Mouse (Mus musculus): ENCODE results near the gene Iqcf3. TPM values are rescaled to one million over a fixed set of nuclear protein-coding genes. Genes with fewer than 3 reads are reported as not detected.
"Not testable (repeated sequence)": the region's sequence is repeated elsewhere in the genome, so short reads cannot be mapped to it uniquely, and the experiment has no call there.

Iqcf3 gene
- polyA plus RNA-seq, 1 experiment from 2014 or later = not detected

DNA sequence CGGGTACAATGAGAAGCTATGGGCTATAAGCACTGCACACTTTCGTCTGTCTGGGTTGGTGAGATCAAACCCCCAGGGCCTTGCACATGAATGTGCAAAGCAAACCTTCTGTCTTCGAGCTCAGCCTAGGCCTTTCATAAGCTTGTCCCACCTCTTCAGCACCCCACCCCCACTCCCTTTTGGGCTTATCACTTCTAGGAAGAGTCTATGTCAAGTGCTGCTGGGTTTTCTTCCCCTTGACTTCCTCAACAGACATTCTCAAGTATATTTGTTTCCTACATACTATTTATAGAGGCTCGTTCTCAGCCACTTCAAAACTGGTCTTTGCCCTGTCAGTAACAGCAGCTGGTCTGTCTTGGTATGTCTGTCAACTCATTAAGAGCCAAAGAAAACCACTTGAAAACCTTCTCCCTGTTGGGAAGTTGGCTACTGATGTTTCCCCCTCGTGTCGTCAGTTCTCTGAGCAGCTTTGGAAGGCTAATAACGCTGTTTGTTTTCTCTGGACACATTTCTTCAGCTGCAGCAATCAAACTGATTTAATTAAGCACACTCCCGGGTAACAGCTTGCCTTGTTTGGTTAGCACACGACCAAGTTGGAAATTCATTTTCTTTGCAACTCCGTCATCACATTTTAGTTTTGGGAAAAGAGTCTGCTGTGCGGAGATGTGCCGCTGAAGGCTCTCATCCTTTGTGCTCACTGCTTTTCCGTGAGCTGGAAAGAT lies 48.5 kb downstream of the Iqcf3 start:
- no peak for DNase-seq (ENCODE audit: low spot score)

DNA sequence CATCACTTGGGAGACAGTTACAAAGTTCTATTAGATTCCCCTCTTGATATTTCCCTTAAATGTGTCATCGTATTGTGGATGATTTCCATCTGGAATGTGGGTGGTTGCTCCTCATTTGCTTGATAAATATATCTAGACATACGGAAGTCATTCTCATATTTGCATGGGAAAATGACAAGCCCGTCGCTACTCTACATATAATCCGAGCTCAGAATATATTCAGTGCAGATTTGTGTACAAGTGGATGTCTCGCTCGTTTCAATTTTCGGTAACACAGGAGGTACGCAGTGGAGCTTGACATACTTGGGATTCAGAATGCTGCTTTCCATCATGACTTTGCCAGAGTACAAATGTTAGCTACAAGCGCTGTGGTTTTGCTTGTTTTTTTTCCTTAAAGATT lies 52.1 kb downstream of the Iqcf3 start:
- DNase-seq (ENCODE audit: low spot score) = no peak

DNA sequence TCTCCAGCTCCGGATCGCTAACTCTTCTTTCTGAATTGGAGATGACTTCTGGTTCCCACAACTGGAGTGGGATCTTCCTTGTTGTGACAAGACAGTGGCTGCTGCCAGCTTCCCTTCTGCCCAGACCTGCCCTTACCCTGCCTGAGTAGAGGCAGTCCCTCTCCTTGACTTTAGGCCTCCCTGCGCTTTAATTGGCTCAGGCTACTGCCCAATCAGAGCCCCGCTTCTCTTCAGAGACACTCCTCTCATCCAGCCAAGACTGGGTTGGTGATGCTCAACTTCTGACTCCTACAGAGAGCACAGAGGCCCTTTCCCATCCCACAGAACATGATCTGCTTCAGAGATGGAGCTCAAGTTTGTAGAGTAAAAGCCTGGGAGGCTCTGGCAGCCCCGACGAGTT lies 57.2 kb downstream of the Iqcf3 start:
- no peak for DNase-seq (ENCODE audit: low spot score)

DNA sequence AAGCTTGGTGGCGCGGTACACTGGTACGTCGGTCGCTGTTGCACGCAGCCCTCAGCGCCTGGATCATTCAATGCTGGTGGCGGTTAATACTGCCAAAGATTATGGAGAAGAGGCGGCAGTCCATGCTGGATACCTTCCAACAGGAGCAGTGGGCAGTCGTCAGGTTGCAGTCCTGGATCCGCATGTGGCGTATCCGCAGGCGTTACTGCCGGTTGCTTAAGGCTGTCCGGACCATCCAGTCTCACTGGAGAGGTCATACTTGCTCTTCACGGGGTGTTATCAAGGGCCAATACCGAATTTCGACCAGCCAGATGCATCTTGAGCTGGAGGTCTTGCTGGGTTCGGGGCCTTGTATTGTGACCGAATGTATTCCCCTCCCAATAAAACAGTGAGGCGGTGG lies 59.6 kb downstream of the Iqcf3 start:
- no peak for DNase-seq (ENCODE audit: low spot score)

DNA sequence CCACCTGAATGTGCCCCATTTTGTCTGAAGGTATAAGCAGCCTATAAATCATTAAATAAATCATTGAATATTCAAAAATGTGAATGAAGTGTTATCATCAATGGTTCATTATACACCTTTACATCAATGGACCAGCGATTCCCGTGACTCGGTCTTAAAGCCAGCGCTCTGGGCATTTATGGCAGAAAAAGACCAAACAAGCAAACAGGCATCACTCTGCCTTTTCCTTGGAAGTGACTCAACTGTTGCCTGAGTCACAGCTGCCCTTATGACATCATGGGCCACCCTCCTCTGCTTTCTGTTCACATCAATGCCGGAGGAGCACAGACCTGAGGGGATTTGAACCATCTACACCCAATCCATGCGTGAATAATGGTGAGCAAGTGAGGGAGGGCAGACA lies 61.8 kb downstream of the Iqcf3 start, which contains the start of gene Iqcf1:
TSS of gene Iqcf1 (plus strand) at position 301 of the 400 bp plus-strand sequence.
- DNase-seq (ENCODE audit: low spot score) = no peak

DNA sequence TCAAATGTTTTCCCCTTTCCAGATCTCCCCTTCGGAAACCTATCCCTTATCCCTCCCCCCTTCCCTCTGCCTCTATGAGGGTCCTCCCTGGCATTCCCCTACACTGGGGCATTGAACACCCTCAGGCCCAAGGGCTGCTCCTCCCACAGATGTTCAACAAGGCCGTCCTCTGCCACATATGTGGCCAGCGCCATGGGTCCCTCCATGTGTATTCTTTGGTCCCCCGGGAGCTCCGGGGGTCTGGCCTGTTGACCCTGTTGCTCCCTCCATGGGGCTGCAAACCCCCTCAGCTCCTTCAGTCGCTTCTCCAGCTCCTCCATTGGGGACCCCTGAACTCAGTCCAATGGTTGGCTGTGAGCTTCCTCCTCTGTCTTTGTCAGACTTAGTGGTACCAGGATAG lies 73.8 kb downstream of the Iqcf3 start:
- not testable (repeated sequence) for DNase-seq (ENCODE audit: low spot score)

DNA sequence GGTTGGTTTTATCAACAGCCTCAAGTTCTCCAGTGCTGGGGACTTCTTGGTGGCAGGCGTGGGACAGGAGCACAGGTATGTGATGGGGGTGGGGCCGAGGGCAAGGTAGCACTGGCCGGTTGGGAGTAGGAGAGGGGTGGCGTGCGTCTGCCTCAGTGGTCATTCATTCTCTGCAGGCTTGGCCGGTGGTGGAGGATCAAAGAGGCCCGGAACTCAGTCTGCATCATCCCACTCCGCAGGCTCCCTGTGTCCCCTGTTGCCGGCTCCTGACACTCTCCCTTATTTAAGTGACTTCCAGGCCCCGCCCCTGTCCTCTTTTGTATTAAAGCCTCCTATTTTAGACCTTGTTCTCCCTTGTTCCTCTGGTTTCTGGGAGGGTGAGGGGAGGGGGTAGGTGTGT lies 76.4 kb downstream of the Iqcf3 start:
- no peak for DNase-seq (ENCODE audit: low spot score)

DNA sequence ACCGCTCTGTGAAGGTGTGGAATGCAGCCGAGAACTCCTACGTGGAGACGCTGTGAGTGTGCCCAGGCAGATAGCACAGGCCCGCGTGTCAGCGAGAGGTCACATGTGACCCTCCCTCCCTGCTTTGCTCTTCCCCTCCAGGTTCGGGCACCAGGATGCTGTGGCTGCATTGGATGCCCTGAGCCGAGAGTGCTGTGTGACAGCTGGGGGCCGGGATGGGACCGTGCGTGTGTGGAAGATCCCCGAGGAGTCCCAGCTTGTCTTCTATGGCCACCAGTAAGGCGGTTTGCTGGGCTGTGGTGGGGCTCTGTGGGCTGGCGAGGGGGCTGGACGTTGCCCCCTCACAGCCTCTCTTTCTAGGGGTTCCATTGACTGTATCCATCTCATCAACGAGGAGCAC lies 77.8 kb downstream of the Iqcf3 start:
- DNase-seq (ENCODE audit: low spot score) = no peak

DNA sequence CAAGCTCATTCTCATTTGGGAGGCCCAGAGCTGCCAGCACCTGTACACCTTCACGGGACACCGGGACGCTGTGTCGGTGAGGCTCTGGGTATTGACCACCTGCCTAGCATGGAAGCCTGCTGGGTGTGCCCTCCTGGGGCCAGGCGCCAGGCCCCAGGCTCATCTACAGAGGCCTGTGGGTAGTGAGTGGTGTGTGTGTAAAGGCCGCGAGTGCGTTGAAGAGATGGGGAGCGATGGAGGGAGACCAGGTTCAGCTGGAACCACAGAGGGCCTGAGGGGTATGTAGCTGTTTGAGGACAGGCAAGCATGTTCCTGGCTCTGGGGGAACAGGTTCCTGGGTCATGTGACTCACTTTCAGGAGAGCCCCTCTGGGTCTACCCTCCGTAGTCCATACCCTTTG lies 78.3 kb downstream of the Iqcf3 start:
- DNase-seq (ENCODE audit: low spot score) = no peak

DNA sequence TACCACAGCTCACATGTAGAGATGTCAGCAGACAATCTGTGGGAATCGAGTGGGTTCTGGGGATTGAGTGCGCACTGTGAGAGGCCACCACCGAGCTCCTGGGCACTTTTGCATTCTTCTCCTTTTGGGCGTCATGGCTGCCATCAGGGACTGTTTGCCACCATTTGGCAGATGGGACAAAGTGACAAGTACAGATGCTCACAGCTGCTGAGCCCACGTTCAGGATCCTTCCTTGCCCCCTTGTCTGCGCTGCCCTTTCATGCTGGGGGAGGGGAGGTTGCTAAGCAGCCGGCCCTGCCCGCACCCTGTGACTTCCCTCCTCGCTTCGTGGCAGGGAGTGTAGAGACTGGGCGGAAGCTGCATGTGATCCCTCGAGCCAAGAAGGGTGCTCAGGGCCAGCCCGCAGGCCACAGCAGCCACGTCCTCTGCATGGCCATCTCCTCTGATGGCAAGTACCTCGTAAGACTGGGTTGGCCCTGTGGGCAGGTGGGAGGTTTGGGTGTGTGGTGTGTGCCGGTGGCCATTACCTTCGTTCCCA lies 78.8 kb downstream of the Iqcf3 start:
- no peak for DNase-seq (ENCODE audit: low spot score)

DNA sequence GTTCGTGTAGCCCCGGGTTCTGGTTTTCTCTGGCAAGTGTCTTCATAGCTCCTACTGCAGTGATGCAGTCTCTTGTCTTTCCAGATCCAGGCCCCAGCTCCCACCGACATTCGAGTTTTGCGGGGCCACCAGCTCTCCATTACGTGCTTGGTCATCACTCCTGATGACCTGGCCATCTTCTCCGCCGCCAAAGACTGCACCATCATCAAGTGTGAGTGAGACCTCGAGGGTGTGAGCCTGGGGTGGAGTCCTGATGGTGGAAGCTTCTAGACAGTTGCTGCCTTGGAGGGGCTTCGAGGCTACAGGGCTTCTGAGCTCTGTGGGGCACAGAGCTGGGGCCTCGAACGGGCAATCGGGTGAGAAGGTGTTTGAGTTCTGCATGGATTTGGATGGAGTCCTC lies 79.8 kb downstream of the Iqcf3 start:
- DNase-seq (ENCODE audit: low spot score) = no peak

DNA sequence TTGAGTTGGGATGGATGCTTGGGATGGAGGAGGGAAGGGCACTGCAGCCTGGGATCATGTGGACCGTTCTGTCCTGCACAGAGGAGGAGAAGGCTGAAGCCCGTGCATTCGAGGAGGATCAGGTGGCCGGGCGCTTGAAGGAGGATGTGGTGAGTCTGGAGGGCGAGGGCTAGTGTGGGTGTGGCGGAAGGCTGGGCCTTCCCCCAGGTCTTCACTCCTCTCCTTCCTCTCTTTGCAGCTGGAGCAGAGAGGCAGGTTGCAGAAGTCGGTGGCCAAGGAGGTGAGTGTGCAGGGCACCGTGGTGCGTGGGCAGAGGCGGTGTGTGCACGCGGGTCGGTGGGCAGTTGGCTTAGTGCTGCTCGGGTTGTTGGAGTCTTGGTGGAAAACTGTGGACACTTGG lies 80.4 kb downstream of the Iqcf3 start:
- no peak for DNase-seq (ENCODE audit: low spot score)

DNA sequence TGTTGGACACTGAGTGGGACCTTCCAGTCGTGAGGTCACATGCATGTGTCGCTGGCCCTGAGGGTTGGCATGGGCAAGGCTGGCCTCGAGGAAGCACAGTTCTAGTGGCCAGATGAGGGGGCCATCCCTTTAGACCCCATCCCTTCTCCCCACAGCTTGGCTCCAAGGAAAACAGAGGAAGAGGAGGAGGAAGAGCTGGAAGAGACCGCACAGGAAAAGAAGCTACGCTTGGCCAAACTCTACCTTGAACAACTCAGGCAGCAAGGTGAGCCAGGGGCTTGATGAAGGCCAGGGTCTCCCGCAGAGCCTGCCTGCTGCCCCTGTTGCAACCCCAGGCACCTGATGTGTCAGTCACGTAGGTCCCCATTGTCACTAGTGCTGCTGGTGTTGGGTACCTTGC lies 80.9 kb downstream of the Iqcf3 start:
- no peak for DNase-seq (ENCODE audit: low spot score)

DNA sequence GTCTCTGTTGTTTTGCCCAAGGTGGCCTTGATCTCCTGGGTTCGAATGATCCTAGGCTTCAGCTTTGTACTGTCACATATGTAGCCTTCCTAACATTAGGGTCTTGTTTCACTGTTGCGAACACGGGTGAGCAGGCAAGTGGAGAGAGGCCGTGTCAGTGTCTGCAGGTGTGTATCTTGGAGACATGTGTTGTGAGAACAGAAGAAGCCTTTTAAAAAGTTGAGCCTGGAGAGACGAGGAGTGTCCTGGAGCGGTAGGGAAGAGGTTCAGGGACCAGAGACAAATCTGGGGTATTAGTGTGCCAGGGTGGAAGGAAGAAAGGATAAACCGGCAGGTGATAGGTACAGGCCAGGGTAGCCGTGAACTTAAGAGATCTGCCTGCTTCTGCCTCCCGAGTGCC lies 83.3 kb downstream of the Iqcf3 start:
- no peak for DNase-seq (ENCODE audit: low spot score)

DNA sequence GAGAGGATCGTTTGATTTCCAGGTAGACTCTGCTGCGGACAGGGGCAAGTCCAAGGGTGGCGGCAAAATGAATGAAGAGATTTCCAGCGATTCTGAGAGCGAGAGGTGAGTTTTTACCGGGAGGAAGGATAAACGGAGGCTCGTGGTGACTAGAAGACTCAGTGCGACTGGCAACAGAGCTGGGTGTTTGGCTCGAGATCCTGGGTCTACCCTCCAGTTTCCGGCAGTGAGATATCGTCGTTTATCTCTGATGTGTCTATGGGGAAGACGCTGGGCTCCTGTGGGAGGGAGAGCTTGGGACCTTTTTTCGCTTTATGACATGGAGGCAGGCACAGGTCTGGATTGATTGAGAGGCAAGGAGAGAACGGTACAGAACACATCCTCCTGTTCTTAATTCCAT lies 83.8 kb downstream of the Iqcf3 start:
- no peak for DNase-seq (ENCODE audit: low spot score)

DNA sequence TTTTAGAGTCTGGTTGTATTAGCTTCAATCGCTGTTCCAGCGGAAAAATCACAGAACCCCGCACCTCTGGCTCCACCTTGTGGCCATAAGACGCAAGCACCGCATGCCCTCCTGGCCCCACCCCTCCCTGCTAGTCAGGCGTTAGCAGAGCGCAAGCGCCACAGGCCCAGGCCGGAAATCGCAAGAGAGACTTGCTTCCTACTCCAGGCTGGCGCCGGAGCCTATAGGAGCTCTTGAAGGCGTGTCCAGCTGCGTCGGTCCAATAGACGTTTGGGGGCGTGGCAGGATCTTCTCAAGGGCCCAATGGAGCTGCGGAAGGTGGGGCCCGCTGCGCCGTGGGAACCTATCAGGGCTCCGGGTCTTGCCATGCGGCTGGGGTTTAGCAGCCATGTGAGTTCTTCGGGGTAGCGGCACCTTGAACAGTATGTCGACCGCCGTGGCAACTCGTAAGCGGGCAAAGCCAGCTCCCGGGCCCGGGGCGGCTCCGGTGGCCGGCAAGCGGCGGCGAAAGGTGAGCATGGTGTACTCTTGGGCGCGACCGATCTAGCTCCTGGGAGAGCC lies 84.4 kb downstream of the Iqcf3 start, which contains the start of gene Parp3:
TSS of gene Parp3 (minus strand) at position 26 of the 561 bp plus-strand sequence.
- peak; percentile 100 for DNase-seq (ENCODE audit: low spot score)

DNA sequence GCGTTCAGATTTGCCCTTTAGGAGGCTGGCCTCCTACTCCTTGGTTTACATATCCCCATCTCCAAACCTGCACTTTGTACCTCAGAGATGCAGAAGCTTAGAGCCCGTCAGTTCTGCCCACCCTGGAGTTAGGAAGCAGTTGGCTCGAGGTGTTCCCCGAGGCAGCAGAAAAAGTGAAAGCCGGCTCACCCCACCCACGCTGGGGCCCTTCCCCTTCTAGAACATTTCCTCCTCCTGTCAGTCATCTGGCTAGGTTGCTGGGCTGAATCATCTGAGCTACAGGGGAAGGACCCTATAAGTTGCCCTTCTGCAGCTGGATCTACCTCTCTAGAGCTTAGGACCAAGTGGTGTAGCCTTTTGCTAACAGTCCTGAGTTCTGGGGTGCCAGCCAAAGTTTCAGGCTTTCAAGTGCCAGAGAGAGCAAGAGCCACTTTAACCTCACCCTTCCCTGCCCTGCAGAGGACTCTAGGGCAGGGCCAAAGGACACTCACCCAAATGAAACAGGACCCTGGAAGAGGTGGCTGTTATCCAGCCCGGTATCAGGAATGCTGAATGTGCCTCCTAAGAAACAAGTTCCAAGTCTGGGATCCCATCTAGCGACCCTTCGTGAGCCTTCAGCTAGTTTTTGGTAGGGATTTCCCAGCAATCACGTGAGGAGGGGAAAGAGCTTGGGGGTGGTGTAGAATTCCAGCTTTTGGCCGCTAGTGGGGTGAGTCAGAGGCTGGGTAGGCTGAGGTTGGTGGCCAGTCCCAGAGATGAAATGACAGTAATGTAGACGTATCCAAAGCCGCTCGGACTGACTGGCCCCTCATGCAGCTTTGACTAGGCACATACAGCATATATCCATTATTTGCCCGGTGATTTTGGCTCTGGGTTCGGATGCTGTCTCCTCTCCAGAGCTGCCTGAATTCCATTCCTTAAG lies 85.2 kb downstream of the Iqcf3 start:
- DNase-seq (ENCODE audit: low spot score) = peak; percentile 51

DNA sequence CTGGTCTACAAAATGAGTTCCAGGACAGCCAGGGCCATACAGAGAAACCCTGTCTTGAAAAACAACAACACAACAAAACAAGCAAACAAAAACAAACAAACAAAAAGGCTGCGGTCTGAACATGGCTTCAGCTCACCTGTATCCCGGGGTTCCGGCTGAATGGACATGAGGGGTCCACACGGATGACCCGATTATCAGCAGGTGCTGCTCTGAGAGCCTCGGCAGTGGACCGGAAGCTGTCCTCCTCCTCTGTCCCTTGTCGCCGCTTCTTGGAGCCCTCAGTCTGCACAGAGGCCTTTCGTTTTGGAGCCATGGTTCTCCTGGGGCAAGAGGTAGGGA lies 85.8 kb downstream of the Iqcf3 start, which contains the start of gene Rrp9:
TSS of gene Rrp9 (plus strand) at position 301 of the 339 bp plus-strand sequence.
- DNase-seq (ENCODE audit: low spot score) = no peak

DNA sequence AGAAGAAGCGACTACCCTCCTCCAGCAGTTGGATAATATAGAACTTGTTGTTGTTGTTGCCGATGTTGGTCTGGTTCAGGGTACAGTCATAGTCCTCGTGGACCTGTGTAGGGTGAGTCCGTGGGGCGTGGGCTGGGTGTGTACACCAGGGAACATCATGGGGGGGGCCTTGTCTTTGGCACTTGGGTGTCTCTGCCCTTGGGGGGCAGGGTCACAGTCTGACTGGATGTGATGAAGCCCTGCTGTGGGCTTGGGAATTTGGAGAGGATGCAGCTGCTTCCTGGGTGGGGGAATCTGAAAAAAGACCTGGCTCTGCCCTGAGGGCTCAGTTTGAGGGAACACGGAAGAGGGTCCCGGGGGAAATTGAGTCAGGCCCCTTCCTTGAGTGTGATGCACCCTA lies 86.4 kb downstream of the Iqcf3 start:
- DNase-seq (ENCODE audit: low spot score) = no peak

DNA sequence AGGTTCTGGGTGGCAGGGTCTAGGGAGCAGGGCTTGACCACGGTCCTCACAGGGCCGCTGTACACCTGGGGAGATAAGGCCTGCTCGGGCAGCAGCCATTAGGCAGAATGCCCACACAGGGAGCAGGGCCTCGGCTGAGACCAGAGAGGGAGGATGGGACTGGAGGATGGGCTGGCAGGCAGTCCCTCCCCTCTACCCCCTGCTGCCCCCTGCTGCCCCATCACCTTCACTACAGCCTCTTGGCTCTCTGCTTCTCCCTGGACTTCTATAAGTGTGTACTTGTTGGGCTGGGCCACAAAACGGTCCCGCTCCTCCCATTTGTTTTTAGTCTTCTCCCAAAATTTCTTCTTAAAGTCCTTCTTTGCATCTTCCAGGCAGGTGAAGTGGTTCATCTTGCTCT lies 87.0 kb downstream of the Iqcf3 start:
- DNase-seq (ENCODE audit: low spot score) = peak; percentile 60

DNA sequence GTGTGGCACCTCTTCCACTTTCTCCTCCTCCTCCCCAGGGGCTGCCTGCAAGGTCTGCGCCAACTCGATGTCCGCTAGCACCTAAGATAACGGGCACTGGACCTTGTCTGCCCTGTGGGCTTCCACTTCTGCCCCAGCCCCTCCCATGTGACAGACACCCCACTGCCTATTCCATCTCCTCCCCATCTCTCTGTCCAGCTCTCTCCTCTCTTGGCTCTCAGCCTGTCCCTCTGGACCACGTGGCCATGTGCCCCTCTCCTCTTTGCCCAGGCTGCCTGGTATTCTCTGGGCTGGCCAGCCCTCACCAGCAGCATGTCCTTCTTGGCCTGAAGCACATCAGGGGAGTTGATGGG lies 87.7 kb downstream of the Iqcf3 start:
- DNase-seq (ENCODE audit: low spot score) = no peak
